Mouse (Mus musculus): ENCODE results near the gene Rdh16. TPM values are rescaled to one million over a fixed set of nuclear protein-coding genes. Genes with fewer than 3 reads are reported as not detected.
"Not testable (repeated sequence)": the region's sequence is repeated elsewhere in the genome, so short reads cannot be mapped to it uniquely, and the experiment has no call there.

Gene Rdh16
- polyA plus RNA-seq, 1 experiment from 2014 or later: not detected

DNA sequence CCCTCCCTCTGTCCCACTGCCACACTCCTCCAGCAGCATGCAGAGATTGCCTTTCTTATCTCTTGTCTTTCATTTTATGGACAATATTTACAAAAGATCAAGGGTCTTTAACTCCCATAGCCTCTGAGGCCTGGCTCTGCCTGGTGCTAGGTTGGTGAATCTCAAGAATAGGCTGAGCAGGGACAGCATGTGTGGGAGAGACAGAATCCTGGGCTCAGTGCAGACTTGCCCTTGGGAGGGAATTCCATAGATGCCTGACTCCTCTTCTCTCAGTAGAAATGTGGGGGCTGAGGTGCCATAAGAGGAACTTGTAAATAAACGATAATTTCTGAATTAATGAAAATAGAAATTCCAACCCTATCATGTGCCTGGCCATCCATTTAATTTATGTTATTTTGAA is 34.4 kb upstream of the Rdh16 start:
- no peak overlapping the region for H3K4me3 ChIP-seq (ENCODE audit: low read length)
- no peaks in the 10 kb centered on the region; the same call in 1 of the 2 replicates for H3K4me1 ChIP-seq (ENCODE audit: control insufficient read depth, insufficient read depth, low read length)
- H3K27ac ChIP-seq (ENCODE audit: low read length): no peak overlapping the region
- WGBS: 78% methylated on average over 1 of the region's 1 CpGs
- no peak for ATAC-seq
- H3K27me3 ChIP-seq (replicated peaks; ENCODE audit: control insufficient read depth, insufficient read depth, low read length): no peaks in the 10 kb centered on the region
- H3K9ac ChIP-seq (ENCODE audit: low read depth, low read length): no peak overlapping the region
- H3K9me3 ChIP-seq (ENCODE audit: control insufficient read depth, low read length): no peaks in the 10 kb centered on the region
- no peak overlapping the region for H3K4me2 ChIP-seq (ENCODE audit: low read depth, low read length)
- no peaks in the 10 kb centered on the region for H3K36me3 ChIP-seq (ENCODE audit: control insufficient read depth, insufficient read depth, low read length)

DNA sequence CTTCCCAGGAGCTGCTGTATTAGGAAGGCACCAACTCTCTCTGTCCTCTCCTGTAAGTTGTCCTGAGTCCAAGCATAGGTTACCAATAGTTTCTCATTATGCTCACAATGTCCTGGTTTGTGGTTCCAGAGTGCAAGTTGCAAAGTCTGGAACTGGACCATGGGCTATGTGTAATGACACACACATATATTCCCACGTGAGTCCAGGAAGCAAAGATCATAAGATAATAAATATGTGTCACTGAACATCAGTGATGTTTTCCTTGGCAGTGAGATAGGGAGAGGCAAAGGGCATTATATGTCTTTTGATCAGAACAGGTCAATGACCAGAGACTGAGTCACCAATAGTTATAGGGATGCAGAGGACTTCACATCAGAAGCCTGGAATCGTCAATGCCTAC is 24.9 kb upstream of the Rdh16 start, which contains the start of gene Rdh9:
TSS of gene Rdh9 (plus strand) at position 376 of the 400 bp plus-strand sequence.
- Histone ChIP-seq H3K9ac (ENCODE audit: low read depth, low read length) (no peak within 1 kb of the TSS), H3K4me1 (ENCODE audit: control insufficient read depth, insufficient read depth, low read length) (no peaks in the 10 kb centered on the region), H3K4me2 (ENCODE audit: low read depth, low read length) (no peak within 1 kb of the TSS), H3K27ac (ENCODE audit: low read length) (no peak within 1 kb of the TSS), H3K4me3 (ENCODE audit: low read length) (no peak within 1 kb of the TSS), H3K9me3 (ENCODE audit: control insufficient read depth, low read length) (no peaks in the 10 kb centered on the region), H3K36me3 (ENCODE audit: control insufficient read depth, insufficient read depth, low read length) (no peaks in the 10 kb centered on the region), H3K27me3 (replicated peaks; ENCODE audit: control insufficient read depth, insufficient read depth, low read length) (no peaks in the 10 kb centered on the region)
- 71% methylated on average over 2 of the region's 2 CpGs for WGBS
- ATAC-seq: peak; percentile 73

DNA sequence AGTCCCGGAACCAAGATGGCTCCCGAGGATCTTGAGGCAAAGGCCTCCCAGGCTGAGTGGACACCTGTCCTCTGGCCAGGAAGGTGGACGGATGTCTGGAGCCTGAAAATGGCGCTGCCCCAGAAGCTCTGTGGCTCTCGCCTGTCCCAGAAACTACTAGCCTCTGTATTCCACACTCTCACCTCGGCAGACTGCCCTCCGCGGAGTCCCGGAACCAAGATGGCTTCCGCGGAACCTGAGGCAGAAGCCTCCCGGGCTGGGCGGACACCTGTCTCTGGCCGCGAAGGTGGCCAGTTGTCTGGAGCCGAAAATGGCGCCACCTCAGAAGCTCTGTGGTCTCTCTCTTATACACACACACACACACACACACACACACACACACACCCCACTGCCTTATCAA is 18.6 kb upstream of the Rdh16 start:
- not testable (repeated sequence) for H3K4me2 ChIP-seq (ENCODE audit: low read depth, low read length); H3K9me3 ChIP-seq (ENCODE audit: control insufficient read depth, low read length); ATAC-seq; H3K4me3 ChIP-seq (ENCODE audit: low read length); H3K27ac ChIP-seq (ENCODE audit: low read length); H3K9ac ChIP-seq (ENCODE audit: low read depth, low read length); H3K27me3 ChIP-seq (replicated peaks; ENCODE audit: control insufficient read depth, insufficient read depth, low read length); H3K36me3 ChIP-seq (ENCODE audit: control insufficient read depth, insufficient read depth, low read length); H3K4me1 ChIP-seq (ENCODE audit: control insufficient read depth, insufficient read depth, low read length)
- 98% methylated on average over 17 of the region's 17 CpGs for WGBS

DNA sequence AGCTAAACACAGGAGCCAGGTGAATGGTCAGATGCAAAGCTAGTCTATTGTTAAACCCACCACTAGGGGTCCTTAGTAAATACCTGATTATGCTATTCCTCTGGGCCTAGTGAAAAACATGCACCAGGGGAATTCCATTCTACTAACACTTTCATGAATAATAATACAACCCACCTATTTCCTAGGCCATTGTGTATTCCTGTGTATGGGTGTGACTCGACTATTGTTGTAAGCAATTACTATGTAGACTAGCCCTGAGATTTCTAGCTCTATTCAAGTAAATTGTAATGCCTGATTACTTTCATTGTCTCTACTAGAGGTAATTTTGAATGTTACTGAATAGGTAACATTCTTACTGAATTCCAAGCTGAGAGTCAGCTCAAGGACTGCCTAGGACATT is 15.5 kb upstream of the Rdh16 start:
- not testable (repeated sequence) for H3K4me2 ChIP-seq (ENCODE audit: low read depth, low read length); H3K9ac ChIP-seq (ENCODE audit: low read depth, low read length); ATAC-seq; H3K4me1 ChIP-seq (ENCODE audit: control insufficient read depth, insufficient read depth, low read length); H3K36me3 ChIP-seq (ENCODE audit: control insufficient read depth, insufficient read depth, low read length); H3K9me3 ChIP-seq (ENCODE audit: control insufficient read depth, low read length); H3K4me3 ChIP-seq (ENCODE audit: low read length); H3K27ac ChIP-seq (ENCODE audit: low read length); H3K27me3 ChIP-seq (replicated peaks; ENCODE audit: control insufficient read depth, insufficient read depth, low read length)
- WGBS: 85% methylated on average over 1 of the region's 1 CpGs

DNA sequence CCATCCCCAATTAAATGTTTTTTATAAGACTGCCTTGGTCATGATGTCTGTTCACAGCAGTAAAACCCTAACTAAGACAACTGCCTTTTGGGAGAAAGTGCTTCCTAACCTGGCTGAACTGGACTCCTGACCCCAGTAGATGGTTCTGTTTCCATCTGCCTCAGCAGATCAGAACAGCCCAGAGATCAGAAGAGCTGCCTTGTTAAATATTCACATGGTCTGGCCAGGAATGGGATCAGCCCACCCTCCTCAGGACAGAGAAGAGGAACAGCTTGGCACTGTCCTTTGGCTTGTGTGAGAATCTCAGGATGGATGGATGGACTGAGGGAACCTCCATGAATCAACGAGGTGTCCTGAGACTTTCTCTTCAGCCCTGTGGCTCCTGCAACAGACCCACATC is 1.7 kb upstream of the Rdh16 start:
- H3K9ac ChIP-seq (ENCODE audit: low read depth, low read length): no peak overlapping the region
- H3K4me3 ChIP-seq (ENCODE audit: low read length): no peak overlapping the region
- no peaks in the 10 kb centered on the region for H3K9me3 ChIP-seq (ENCODE audit: control insufficient read depth, low read length)
- no peaks in the 10 kb centered on the region for H3K27me3 ChIP-seq (replicated peaks; ENCODE audit: control insufficient read depth, insufficient read depth, low read length)
- no peak overlapping the region for H3K27ac ChIP-seq (ENCODE audit: low read length)
- no peak overlapping the region for H3K4me2 ChIP-seq (ENCODE audit: low read depth, low read length)
- H3K36me3 ChIP-seq (ENCODE audit: control insufficient read depth, insufficient read depth, low read length): no peaks in the 10 kb centered on the region
- ATAC-seq: no peak
- H3K4me1 ChIP-seq (ENCODE audit: control insufficient read depth, insufficient read depth, low read length): no peaks in the 10 kb centered on the region
- WGBS: 65% methylated on average over 1 of the region's 1 CpGs

DNA sequence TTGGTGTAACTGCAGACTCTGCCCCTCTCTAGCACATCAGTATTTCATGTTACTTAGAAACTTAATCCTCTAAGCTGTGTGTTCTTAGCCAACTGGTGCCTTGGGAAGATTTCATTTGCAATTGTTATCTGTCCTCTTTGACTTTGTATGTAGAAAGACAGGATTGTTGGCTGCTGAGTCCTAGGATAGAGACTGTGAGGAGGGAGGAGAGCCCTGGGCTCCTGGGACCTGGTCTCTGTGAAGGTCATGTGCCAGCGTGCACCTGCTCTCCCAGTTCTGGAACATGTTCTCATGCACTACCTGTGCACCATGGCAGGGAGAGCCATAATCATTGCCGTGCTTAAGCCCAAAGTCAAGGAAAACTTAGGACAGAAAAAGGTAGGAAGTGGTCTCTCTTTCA is 660 bp downstream of the Rdh16 start:
- no peak for ATAC-seq
- H3K4me1 ChIP-seq (ENCODE audit: control insufficient read depth, insufficient read depth, low read length): no peaks in the 10 kb centered on the region
- H3K27me3 ChIP-seq (replicated peaks; ENCODE audit: control insufficient read depth, insufficient read depth, low read length): no peaks in the 10 kb centered on the region
- H3K9me3 ChIP-seq (ENCODE audit: control insufficient read depth, low read length): no peaks in the 10 kb centered on the region
- H3K27ac ChIP-seq (ENCODE audit: low read length): no peak overlapping the region
- no peak overlapping the region for H3K4me3 ChIP-seq (ENCODE audit: low read length)
- 89% methylated on average over 2 of the region's 2 CpGs for WGBS
- no peaks in the 10 kb centered on the region for H3K36me3 ChIP-seq (ENCODE audit: control insufficient read depth, insufficient read depth, low read length)
- no peak overlapping the region for H3K4me2 ChIP-seq (ENCODE audit: low read depth, low read length)
- H3K9ac ChIP-seq (ENCODE audit: low read depth, low read length): no peak overlapping the region

DNA sequence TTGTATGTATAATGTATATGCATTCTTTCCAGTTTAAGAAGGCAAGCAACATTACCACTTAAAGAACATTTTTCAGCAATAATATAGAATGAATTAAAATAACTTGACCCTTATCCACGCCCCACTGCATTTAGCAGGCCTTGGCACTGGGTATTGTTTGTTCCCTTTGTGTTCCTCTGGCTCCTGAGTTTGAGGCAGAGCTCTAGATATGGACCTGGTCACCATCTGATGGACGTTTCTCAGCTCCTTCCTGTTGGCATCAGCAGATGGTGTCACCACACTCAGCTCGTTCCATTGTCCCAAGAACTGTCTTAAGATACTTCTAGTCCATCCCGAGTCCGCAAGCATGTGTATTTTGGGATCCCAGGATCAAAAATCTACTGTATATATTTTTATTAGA is 1.3 kb downstream of the Rdh16 start:
- ATAC-seq: no peak
- Histone ChIP-seq H3K36me3 (ENCODE audit: control insufficient read depth, insufficient read depth, low read length) (no peaks in the 10 kb centered on the region), H3K9me3 (ENCODE audit: control insufficient read depth, low read length) (no peaks in the 10 kb centered on the region), H3K27ac (ENCODE audit: low read length) (no peak overlapping the region), H3K4me1 (ENCODE audit: control insufficient read depth, insufficient read depth, low read length) (no peaks in the 10 kb centered on the region), H3K9ac (ENCODE audit: low read depth, low read length) (no peak overlapping the region), H3K4me3 (ENCODE audit: low read length) (no peak overlapping the region), H3K27me3 (replicated peaks; ENCODE audit: control insufficient read depth, insufficient read depth, low read length) (no peaks in the 10 kb centered on the region), H3K4me2 (ENCODE audit: low read depth, low read length) (no peak overlapping the region)
- WGBS: 80% methylated on average over 5 of the region's 5 CpGs

DNA sequence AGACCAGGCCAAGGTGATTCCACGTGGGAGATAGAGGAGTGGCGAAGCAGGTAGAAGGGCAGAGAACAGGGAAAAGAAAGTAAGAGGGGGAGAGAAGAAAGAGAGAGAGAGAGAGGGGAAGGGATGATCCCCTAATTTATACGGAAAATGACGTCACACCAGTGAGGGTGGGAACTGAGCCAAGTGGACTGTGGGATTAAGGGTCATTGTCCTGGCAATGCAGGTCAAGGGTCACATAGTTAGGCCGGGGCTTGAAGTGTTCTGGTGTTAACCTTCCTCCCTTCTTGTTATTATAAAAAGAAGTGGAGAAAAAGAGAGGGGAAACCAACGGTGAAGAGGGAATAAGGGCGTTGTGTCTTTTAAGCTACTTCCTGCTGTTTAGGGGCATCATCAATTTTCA is 3.5 kb downstream of the Rdh16 start:
- Histone ChIP-seq H3K36me3 (ENCODE audit: control insufficient read depth, insufficient read depth, low read length) (no peaks in the 10 kb centered on the region), H3K27ac (ENCODE audit: low read length) (no peak overlapping the region), H3K4me3 (ENCODE audit: low read length) (no peak overlapping the region), H3K4me2 (ENCODE audit: low read depth, low read length) (no peak overlapping the region), H3K27me3 (replicated peaks; ENCODE audit: control insufficient read depth, insufficient read depth, low read length) (no peaks in the 10 kb centered on the region), H3K4me1 (ENCODE audit: control insufficient read depth, insufficient read depth, low read length) (no peaks in the 10 kb centered on the region), H3K9ac (ENCODE audit: low read depth, low read length) (no peak overlapping the region), H3K9me3 (ENCODE audit: control insufficient read depth, low read length) (no peaks in the 10 kb centered on the region)
- WGBS: 62% methylated on average over 7 of the region's 7 CpGs
- ATAC-seq: no peak

DNA sequence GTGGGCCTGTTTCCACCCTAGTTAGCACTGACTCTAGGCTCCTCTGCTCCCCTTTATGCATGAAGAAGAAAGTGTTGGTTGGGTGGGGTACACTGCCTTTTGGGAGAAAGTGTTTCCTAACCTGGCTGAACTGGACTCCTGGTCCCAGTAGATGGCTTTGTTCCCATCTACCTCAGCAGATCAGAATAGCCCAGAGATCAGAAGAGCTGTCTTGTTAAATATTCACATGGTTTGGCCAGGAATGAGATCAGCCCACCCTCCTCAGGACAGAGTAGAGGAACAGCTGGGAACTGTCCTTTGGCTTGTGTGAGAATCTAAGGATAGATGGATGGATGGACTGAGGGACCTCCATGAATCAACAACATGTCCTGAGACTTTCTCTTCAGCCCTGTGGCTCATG is 14.9 kb downstream of the Rdh16 start:
- no peaks in the 10 kb centered on the region for H3K36me3 ChIP-seq (ENCODE audit: control insufficient read depth, insufficient read depth, low read length)
- ATAC-seq: no peak
- H3K4me3 ChIP-seq (ENCODE audit: low read length): no peak overlapping the region
- no peak overlapping the region for H3K4me2 ChIP-seq (ENCODE audit: low read depth, low read length)
- H3K9me3 ChIP-seq (ENCODE audit: control insufficient read depth, low read length): peaks cover 2% of the 10 kb centered on the region; the same call in 1 of the 2 replicates
- no peaks in the 10 kb centered on the region for H3K27me3 ChIP-seq (replicated peaks; ENCODE audit: control insufficient read depth, insufficient read depth, low read length)
- H3K27ac ChIP-seq (ENCODE audit: low read length): no peak overlapping the region
- no peak overlapping the region for H3K9ac ChIP-seq (ENCODE audit: low read depth, low read length)
- no peaks in the 10 kb centered on the region for H3K4me1 ChIP-seq (ENCODE audit: control insufficient read depth, insufficient read depth, low read length)

DNA sequence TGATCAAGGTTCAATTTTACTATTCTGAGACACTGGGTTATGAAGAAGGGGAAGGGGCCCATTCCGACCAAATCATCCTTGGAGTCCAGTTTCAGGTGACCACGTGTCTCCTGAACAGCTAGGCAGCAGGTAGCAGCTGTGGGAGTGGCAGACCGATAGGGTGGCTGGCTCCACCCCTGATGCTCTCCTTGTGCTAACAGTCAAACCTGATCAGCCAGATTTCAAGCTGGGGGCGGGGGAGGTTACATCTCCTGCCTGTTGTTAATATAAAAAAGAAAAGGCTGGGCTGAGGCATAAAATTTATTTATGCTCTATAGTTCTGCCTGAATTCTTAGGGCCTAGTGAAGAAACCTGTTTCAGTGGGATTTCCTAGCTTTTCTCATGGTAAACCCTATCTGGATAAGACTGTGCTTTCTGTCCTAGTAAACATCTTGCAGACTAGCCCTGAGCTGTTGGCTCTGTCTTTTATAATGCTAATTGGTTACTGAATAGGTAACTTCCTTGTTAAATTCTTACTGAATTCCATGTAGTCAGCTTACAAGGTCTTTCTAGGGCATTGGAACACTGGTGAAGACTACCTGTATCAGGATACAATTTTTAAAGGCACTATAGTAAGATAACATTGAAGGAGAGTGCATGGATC is 16.4 kb downstream of the Rdh16 start:
- not testable (repeated sequence) for H3K9me3 ChIP-seq (ENCODE audit: control insufficient read depth, low read length); H3K4me2 ChIP-seq (ENCODE audit: low read depth, low read length); H3K27me3 ChIP-seq (replicated peaks; ENCODE audit: control insufficient read depth, insufficient read depth, low read length); H3K27ac ChIP-seq (ENCODE audit: low read length); ATAC-seq; H3K36me3 ChIP-seq (ENCODE audit: control insufficient read depth, insufficient read depth, low read length); H3K4me3 ChIP-seq (ENCODE audit: low read length); H3K9ac ChIP-seq (ENCODE audit: low read depth, low read length); H3K4me1 ChIP-seq (ENCODE audit: control insufficient read depth, insufficient read depth, low read length)
- 57% methylated on average over 4 of the region's 4 CpGs for WGBS

All from intestine, embryonic 16.5 days (tissue).